Mouse (Mus musculus): ENCODE data around the gene Lpxn. TPM values are rescaled to one million over a fixed set of nuclear protein-coding genes. Genes with fewer than 3 reads are reported as not detected.

Gene Lpxn
- total RNA-seq, 1 experiment from 2014 or later, result 5.2 TPM

Other genes with a start within 250 kb of the Lpxn start
- not detected in 2 replicates for gene Gm4952, start 196.2 kb upstream of the Lpxn start, total RNA-seq (2017)
- gene Glyat, start 162.9 kb upstream of the Lpxn start, total RNA-seq (2017), result not detected in 2 replicates
- gene Olfr1442, start 125.8 kb upstream of the Lpxn start, total RNA-seq (2017), result not detected in 2 replicates
- gene Olfr1443, start 118.1 kb upstream of the Lpxn start, total RNA-seq (2017), result not detected in 2 replicates
- not detected in 2 replicates for gene Keg1, start 100.4 kb upstream of the Lpxn start, total RNA-seq (2017)
- 0.63 and 1.1 TPM in 2 replicates for gene Cntf, start 30.6 kb upstream of the Lpxn start, total RNA-seq (2017)
- gene Zfp91, start 67 bp upstream of the Lpxn start, total RNA-seq (2017), result 112 and 128 TPM in 2 replicates
- gene Gm5244, start 50.5 kb downstream of the Lpxn start, total RNA-seq (2017), result not detected in 2 replicates
- gene Olfr1444, start 61.1 kb downstream of the Lpxn start, total RNA-seq (2017), result not detected in 2 replicates
- not detected in 2 replicates for gene Olfr1445, start 87.7 kb downstream of the Lpxn start, total RNA-seq (2017)
- not detected in 2 replicates for gene Olfr1446, start 97.3 kb downstream of the Lpxn start, total RNA-seq (2017)
- gene Olfr1447, start 107.5 kb downstream of the Lpxn start, total RNA-seq (2017), result not detected in 2 replicates
- not detected in 2 replicates for gene Olfr1448, start 128.2 kb downstream of the Lpxn start, total RNA-seq (2017)
- not detected in 2 replicates for gene Olfr1449, start 134.6 kb downstream of the Lpxn start, total RNA-seq (2017)
- gene Olfr1450, start 154.1 kb downstream of the Lpxn start, total RNA-seq (2017), result not detected in 2 replicates
- not detected in 2 replicates for gene Olfr1451, start 198.8 kb downstream of the Lpxn start, total RNA-seq (2017)
- not detected in 2 replicates for gene Olfr1453, start 232.1 kb downstream of the Lpxn start, total RNA-seq (2017)

Measured in hematopoietic stem cell, adult 5-6 weeks (primary cell).